Mouse (Mus musculus): Measurements from ENCODE around the gene Cherp.

GRCm38 (mm10) chr8:72495411-72496111, 20.5 kb upstream of the Cherp start:
- TF ChIP-seq POLR2A (IDR thresholded peaks at IDR 0.05; ENCODE audit: borderline replicate concordance, extremely low read depth, low read depth, low read length) (no peak), CTCF (IDR thresholded peaks at IDR 0.05; ENCODE audit: insufficient read depth, low read length) (no peak)
